Mouse (Mus musculus) heart, postnatal 4 days (tissue): ENCODE data around the gene Nop56. TPM values are rescaled to one million over a fixed set of nuclear protein-coding genes. Genes with fewer than 3 reads are reported as not detected.

ENCODE experiments used
- DNase-seq: peaks from one replicate; pipeline ENCODE4 v3.0.0; 2021
- total RNA-seq, 2 experiments: library from RNA; stranded (reverse); gene quantifications; 2 replicates each; pipeline ENCODE4 v1.2.3; 2021

The Nop56 gene
- total RNA-seq, 2 experiments from 2014 or later: 61.6 to 65.9 TPM

DNA sequence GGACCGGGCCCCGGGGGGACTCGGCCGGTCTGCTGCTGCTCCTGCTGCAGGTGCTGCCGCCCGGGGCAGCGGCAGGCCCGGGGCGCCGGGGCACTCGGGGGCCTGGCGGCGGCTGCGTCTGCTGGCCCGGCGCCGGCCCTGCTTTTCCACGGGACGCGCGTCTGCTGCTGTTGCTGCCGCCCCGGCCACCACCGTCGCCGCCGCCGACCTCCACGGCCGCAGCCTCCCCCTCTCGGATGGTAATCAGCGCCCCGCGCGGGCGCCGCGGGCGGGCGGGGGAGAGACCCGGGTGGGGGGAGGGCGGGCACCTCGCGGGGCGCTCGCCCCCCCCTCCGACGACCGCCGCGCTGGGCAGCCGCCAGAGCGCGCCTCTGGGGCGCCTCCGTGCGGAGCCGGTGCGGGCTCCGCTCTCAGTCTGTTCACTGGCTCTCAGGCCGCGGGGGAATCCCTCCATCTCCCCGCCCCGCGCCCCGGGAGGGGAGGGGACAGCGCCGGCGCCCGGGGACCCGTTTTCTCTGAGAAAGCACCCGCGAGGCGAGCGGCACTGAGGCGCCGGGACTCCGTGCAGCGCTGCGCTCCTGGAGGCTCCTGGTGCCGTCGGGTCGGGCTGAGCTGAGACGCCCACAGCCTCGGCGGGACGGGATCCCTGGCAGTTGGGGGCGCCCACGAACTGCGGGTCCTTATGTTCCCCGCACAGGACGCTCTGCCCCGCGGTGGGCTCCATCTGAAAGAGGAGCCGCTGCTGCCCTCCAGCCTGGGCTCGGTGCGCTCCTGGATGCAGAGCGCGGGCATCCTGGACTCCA is 21.3 kb downstream of the Nop56 start:
- DNase-seq: peak; percentile 46

DNA sequence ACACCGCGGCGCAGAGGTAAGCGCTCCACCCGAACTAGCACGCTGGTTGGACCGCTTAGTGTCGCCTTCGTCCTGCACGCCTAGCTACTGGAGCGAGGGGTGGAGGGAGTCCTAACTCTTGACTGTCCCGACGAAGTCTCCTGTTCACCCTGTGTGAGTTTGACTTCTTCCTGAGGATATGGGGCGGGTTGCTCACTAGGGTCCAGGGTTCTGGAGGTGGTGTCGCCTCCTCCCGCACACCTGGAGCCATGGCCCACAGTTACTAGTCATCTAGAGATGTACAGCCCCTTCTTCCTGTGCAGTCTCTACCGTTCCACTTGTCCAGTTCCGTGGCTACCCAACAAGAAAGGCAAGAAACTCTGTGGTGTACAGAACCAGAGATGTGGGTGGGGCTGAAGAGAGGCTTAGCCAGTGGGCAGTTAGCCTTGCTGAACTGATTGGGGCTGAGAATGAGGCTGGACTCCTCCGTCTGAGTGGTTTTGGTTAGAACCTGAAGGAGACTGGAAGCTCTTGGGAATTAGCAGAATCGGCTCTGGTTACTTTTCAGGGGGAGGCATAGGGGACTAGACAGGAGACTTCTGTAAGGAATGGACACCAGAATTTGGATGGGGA is 22.0 kb downstream of the Nop56 start:
- no peak for DNase-seq

DNA sequence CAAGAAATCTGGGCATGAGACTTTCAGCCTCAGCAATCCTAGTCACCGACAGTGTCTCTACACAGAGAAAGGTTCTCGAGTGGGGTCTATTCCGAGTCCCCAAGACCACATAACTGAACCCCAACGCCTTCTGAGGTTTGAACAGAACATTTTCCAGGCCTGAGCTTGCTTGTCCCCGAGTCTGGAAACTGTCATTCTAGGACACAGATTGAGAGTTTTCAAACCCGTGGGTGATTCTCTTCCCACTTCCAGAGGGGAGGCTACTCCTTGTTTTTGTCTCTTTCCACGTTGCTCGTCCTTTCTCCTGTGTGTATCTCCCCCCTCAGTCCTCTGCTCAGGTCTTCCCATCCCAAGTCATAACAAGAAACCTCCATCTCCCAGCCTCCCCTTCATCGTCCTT is 23.4 kb downstream of the Nop56 start:
- DNase-seq: no peak

DNA sequence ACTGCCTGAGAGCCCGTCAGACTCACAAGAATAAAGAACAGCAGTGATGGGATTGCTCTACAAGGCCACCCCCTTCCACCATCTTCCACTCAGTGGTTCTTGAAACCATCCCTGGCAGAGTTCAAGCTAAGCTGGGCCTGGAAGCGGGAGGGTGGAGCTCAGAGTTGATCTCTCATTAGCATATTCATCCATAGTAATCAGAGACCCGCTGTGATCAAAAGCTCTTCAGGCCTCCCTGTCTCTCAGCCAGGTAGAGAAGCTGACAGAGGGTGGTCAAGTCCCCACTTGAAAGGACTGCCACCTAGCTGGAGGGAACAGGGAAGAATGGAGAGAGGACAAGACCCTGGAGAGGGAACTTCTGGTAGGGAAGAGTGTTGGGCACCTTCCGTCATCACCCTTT is 28.8 kb downstream of the Nop56 start:
- no peak for DNase-seq

DNA sequence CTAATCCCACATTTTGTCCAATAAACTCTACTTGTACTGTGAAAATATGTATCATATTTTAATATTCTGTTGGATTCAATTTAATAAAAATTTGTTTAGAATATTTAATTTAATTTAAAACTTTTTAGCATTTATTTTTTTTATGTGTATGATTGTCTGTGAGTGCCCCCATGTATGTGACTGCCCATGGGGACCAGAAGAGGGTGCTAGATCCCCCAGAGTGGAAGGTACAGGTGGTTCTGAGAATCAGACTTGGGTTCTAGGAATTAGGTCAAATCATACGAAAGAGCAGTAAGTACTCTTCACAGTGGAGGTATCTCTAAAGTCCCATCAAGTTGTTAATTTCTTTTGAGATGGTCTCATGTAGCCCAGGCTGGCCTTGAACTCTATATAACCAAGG is 52.8 kb downstream of the Nop56 start:
- DNase-seq: no peak

Other genes with a start within 250 kb of the Nop56 start
- not detected for gene Tgm6, start 162.0 kb upstream of the Nop56 start, total RNA-seq
- gene Snrpb, start 95.0 kb upstream of the Nop56 start, total RNA-seq: 100 to 1,000 TPM; 221 to 229 TPM
- gene Tmc2, start 79.2 kb upstream of the Nop56 start, total RNA-seq: not detected
- gene Idh3b, start 10.1 kb downstream of the Nop56 start, total RNA-seq: 100 to 1,000 TPM; 439 to 476 TPM
- gene Ebf4, start 20.7 kb downstream of the Nop56 start, total RNA-seq: 1 to 10 TPM; 1.1 to 1.5 TPM
- 10 to 100 TPM in 1 of 2 experiments, 1 to 10 TPM in 1; 9.6 to 10.9 TPM for gene Cpxm1, start 123.1 kb downstream of the Nop56 start, total RNA-seq
- not detected for gene Gm28372, start 130.8 kb downstream of the Nop56 start, total RNA-seq
- gene 1700020A23Rik, start 130.8 kb downstream of the Nop56 start, total RNA-seq: not detected
- gene Tmem239, start 132.0 kb downstream of the Nop56 start, total RNA-seq: not detected
- gene Vps16, start 149.9 kb downstream of the Nop56 start, total RNA-seq: 10 to 100 TPM; 39.0 to 45.3 TPM
- gene Pced1a, start 150.3 kb downstream of the Nop56 start, total RNA-seq: 1 to 10 TPM; 5.6 to 6.2 TPM
- 10 to 100 TPM; 78.9 to 86.4 TPM for gene Ptpra, start 175.8 kb downstream of the Nop56 start, total RNA-seq